Mouse (Mus musculus): ENCODE results near the gene Tesk1.

DNA sequence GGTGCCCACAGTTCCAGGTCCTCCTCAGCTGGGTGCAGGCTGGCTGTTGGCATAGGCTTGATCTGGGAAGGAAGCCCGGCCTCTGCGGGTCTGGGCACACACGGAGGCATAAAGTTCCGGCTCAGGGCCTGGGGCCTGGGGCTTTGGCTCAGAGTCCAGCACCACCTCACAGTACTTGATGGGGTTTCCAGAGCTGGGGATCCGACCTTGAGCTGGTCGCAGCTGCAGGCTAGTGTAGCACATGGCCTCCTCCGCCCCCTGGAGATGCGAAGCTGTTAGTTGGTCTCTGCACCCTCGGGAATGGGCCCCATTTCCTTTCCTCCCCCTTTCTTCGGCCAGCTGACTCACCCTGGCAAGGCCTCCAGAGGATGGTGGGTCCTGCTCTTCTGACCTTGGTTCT, 40.9 kb downstream of the Tesk1 start:
- TF ChIP-seq ZC3H11A (IDR thresholded peaks at IDR 0.05; ENCODE audit: low read depth, low read length) (no peak), CTCF (conservative IDR thresholded peaks at IDR 0.05 in 1 of 2, IDR thresholded peaks at IDR 0.05 in 1 of 2; ENCODE audit: low read depth in 2 of 2, low read length in 2 of 2) (no peak), E2F4 (IDR thresholded peaks at IDR 0.05; ENCODE audit: insufficient replicate concordance, low read depth, low read length) (no peak)
